Mouse (Mus musculus) T-helper 1 cell (primary cell): ENCODE data around the gene Cc2d1a.

Experiments
- in situ Hi-C: fragments of 300-600 bp; cut with MboI, MseI; formaldehyde crosslinking; loops from one replicate; pipeline ENCODE4 v1.15.1; 2025; ENCODE audit warnings: high pct_unique_total_duplicates

Cc2d1a gene

GRCm38 (mm10) chr8:84177405-84177804 is 29.7 kb upstream of the Cc2d1a start:
- in situ Hi-C loops = no loop called here

GRCm38 (mm10) chr8:84176560-84176959 is 28.8 kb upstream of the Cc2d1a start:
- in situ Hi-C loops = no loop called here

GRCm38 (mm10) chr8:84173861-84174260 is 26.1 kb upstream of the Cc2d1a start:
- in situ Hi-C loops = no loop called here

- in situ Hi-C loops = no loop called here
Measured at GRCm38 (mm10) chr8:84170096-84170495, 22.4 kb upstream of the Cc2d1a start.

- in situ Hi-C loops = no loop called here
Measured at GRCm38 (mm10) chr8:84167696-84168095, 20.0 kb upstream of the Cc2d1a start.

GRCm38 (mm10) chr8:84157620-84158019 is 9.9 kb upstream of the Cc2d1a start:
- in situ Hi-C loops = no loop called here

- in situ Hi-C loops = no loop called here
Measured at GRCm38 (mm10) chr8:84149181-84149580, 1.4 kb upstream of the Cc2d1a start.

GRCm38 (mm10) chr8:84148531-84148850 is 755 bp upstream of the Cc2d1a start:
- in situ Hi-C loops = no loop called here

GRCm38 (mm10) chr8:84147324-84147766 is 391 bp downstream of the Cc2d1a start:
- in situ Hi-C loops = no loop called here

GRCm38 (mm10) chr8:84144636-84145245 is 3.0 kb downstream of the Cc2d1a start:
- in situ Hi-C loops = no loop called here

GRCm38 (mm10) chr8:84140838-84141237 is 6.9 kb downstream of the Cc2d1a start:
- in situ Hi-C loops = no loop called here

- in situ Hi-C loops = no loop called here
Measured at GRCm38 (mm10) chr8:84137848-84138247, 9.9 kb downstream of the Cc2d1a start.

GRCm38 (mm10) chr8:84132225-84132624 is 15.5 kb downstream of the Cc2d1a start:
- in situ Hi-C loops = no loop called here

- in situ Hi-C loops = no loop called here
Measured at GRCm38 (mm10) chr8:84130806-84131205, 16.9 kb downstream of the Cc2d1a start.

GRCm38 (mm10) chr8:84128277-84128676 is 19.5 kb downstream of the Cc2d1a start:
- in situ Hi-C loops = no loop called here

- in situ Hi-C loops = no loop called here
Measured at GRCm38 (mm10) chr8:84127202-84127901, 20.4 kb downstream of the Cc2d1a start.

- in situ Hi-C loops = no loop called here
Measured at GRCm38 (mm10) chr8:84126742-84127141, 21.0 kb downstream of the Cc2d1a start.

- in situ Hi-C loops = no loop called here
Measured at GRCm38 (mm10) chr8:84125656-84126055, 22.1 kb downstream of the Cc2d1a start, which contains the start of gene Podnl1. Gene Podnl1, plus strand, starts transcription at chr8:84125989.

- in situ Hi-C loops = no loop called here
Measured at GRCm38 (mm10) chr8:84122151-84122550, 25.6 kb downstream of the Cc2d1a start.

GRCm38 (mm10) chr8:84115646-84116045 is 32.1 kb downstream of the Cc2d1a start:
- in situ Hi-C loops = no loop called here

GRCm38 (mm10) chr8:84106216-84107040 is 41.3 kb downstream of the Cc2d1a start:
- in situ Hi-C loops = no loop called here

- in situ Hi-C loops = no loop called here
Measured at GRCm38 (mm10) chr8:84105676-84106075, 42.1 kb downstream of the Cc2d1a start.
